Mouse (Mus musculus): ENCODE measurements at regions not wholly inside any gene's neighbourhood (a gene's known extent, or its start where the extent isn't known, plus 50 kb on each side); places are given as distances from the start of the nearest gene placed in this dataset.

DNA sequence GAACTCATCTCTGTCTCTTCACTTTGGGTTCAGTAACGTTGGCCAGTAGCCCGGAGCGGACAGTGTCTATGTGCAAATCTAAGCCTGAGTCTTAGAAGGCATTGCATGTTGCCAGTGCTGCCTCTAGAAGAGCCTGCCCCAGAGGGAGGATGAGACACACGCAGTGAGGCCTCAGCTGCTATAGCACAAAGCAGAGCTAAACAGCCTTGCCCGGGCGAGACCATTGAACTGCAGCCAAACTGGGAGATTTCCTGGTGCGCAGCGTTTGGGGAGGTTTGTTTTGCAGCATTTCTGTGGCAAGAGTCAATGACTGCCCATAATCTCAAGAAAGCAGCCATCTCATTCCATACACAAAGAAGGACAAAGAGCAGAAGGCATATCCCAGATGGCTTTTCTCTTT, 164.0 kb downstream of the 3100002H09Rik start:
- DNase-seq (ENCODE audit: low spot score in 2 of 2) = no peak

DNA sequence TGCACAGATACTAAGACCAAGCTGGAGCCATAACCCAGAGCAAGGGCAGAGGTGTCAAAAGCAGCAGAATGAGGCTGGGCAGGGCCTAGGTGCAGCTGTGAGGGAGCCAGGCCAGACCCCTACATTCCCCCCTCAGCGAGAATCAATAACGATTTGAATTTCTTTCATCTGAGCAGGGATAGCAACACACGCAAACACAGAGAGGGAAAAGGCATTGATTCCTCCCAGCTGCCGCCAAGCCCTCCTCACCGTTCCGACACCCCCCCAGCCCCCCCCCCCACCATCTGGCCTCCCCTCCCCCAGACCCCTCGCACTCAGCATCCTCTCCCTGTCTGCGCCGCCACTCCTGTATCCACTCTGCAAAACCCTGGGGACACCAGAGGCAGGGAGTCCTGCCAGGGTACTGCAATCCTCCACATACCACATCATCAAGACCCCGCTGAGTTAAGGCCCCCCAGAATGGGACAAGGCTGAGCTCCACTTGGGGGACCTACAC, 166.9 kb downstream of the 3100002H09Rik start:
- DNase-seq (ENCODE audit: low spot score in 2 of 2) = no peak

DNA sequence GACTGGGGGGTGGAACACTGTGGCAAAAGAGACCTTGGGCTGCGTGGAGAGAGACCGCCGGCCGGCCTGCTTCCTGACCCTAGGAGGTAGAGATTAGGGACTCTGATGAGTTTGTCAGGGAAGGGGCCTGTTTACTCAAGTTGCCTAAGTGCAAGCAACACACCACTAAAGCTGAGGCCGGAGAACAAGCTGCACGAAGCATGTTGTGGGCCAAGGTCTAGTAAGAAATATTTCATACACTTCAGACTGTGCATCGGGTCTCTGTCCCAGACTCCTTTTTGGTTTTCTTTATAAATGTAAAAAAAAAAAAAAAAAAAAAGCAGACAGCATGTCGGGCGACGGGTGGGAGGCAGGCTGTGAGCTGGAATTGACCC, 167.5 kb downstream of the 3100002H09Rik start:
- no peak for DNase-seq (ENCODE audit: low spot score in 2 of 2)

DNA sequence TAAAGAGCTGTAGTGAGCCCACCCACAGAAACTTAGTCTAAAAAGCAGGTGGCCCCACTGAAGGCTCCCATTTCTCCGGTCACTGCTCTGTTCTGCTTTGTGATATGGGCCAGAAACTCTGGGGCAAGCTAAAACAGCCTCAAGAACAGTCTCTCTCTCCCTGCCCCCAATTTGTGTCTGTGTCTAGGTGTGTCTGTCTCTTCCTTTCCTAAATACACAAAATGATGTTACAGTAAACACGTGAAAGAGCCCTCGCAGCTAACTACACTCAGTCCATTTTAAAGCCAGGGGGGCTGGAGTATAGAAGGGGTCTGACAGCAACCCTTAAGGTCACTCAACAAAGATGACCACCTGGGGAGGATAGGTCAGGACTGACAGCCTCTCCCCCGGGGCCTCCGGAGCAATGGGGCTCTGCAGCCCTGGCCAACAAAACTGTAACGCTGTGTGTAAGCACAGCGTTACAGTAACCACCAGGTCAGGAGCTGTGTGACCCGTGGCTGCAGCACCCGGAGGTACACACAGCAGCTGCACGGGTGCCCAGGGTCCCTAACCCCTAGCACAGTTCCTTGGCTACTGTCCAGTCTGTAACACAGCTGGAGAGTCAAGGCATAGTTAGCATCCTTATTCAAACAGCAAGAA, 168.0 kb downstream of the 3100002H09Rik start:
- no peak for DNase-seq (ENCODE audit: low spot score in 2 of 2)

DNA sequence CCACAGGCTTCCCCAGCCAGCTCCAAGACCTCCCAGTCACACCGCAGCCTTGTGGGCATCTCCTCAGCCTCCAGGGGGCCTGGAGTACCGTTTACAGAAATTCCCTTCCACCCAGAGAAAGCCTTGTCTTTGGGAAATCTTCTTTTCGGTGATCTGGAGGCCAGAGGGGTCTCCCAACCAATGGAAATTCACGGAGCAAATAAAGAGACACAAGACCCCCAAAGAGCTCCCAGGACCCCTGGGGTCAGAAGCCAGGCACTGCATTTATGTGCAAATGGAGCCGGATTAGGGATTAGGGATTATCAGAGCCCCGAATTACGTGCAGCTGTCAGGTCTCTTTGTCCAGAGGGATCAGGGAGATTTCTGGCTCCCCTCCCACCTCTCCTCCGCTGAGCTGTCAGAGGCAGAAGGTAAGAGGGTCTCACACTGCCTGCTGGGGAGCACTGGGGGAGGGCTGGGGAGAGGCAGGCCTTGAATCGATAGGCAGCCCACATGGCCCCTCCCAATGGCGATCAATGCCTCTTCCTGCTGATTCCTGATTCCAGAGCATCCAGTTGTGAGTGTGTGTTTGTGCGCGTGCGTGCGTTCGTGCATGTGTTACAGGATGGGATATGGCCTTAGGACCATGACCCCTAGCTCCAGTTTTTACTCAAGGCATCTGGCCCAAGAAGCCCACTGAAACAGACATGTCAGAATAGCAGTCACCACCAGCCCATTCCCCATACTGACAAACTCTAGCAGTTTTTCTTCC, 168.7 kb downstream of the 3100002H09Rik start:
- no peak for DNase-seq (ENCODE audit: low spot score in 2 of 2)

GRCm38 (mm10) chr4:124435040-124435434, 175.6 kb downstream of the 3100002H09Rik start:
- DNase-seq (ENCODE audit: low spot score in 2 of 2) = no peak

DNA sequence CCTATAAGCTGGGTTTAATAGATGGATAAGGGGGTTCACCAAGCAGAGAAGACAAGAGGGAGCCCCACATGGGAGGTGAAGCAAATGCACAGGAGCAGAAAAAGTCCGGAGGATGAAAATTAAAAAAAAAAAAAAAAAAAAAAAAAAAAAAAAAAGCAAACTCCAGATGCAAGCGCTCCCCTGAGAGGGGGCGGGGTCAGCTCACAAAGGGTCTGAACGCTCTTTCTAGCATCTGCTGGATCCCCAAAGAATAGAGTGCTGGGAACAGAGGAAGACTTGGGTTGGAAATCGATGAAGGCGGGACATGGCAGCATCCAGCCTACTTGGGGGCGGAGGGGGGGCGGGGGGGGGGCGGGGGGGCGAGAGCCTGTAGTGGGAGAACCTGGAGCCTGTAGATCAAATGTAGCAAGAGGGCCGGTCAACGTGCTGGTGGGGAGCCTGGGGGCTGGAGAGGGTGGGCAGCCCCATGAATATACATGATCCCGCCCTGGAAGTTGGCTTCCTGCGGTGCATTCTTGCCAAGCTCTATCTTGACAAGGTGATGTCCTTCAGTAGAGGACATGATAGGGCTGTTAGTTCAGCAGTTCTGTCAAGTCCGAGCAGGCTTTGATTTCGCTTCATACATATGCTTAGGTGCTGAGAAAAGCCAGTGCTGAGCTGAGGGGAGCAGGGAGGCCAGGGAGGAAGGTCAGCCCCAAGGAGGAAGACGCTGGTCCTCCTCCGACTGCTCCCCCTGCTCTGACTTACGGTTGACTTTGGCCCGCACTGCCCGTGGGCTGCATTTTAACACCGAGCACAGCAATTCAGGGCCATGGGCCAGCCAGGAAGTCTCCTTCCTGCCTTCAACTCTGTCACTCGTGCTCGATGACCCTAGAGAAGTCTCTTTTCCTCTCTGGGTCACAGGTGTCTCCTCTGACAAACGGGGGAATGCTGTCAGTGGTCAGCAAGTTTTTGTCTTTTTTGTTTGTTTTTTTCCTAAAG, 176.3 kb downstream of the 3100002H09Rik start:
- DNase-seq (ENCODE audit: low spot score in 2 of 2) = no peak

DNA sequence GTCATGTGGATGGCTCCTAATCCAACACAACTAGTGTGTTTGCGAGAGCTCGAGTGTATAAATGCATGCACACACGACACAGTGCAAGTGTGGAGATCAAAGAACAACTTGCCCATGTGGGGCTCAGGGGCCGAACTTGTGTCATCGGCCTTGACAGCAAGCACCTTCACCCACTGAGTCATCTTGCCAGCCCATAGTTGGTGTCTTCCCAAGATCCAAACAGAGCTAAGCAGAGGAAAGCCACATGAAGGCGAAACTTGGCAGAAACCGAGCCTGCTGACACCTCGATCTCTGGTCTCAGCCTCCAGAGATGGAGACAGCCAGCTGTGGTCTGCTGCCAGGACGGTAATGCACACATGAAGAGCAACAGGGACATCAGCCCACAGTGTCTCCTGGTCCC, 177.1 kb downstream of the 3100002H09Rik start:
- no peak for DNase-seq (ENCODE audit: low spot score in 2 of 2)

DNA sequence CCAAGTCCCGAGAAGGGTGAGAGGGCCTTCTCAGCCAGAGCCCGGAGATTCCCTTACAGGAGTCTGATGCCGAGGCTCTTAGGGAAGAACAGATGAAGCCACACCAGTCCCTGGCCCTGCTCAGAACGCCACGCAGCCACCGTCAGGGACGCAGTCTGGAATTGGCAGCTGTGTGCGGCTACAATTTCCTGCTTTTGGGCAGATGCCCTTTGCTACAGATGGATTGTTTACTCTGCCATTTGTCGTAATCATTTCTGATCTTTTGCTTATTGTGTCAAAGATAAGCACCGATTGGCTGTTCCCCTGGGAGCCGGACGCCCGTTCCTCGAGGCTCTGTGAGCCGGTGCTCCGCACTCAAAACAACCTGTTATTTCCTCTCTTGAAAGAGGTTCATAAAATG, 179.4 kb downstream of the 3100002H09Rik start:
- DNase-seq (ENCODE audit: low spot score in 2 of 2) = no peak

GRCm38 (mm10) chr4:124428844-124429243, 181.8 kb downstream of the 3100002H09Rik start:
- no peak for DNase-seq (ENCODE audit: low spot score in 2 of 2)

DNA sequence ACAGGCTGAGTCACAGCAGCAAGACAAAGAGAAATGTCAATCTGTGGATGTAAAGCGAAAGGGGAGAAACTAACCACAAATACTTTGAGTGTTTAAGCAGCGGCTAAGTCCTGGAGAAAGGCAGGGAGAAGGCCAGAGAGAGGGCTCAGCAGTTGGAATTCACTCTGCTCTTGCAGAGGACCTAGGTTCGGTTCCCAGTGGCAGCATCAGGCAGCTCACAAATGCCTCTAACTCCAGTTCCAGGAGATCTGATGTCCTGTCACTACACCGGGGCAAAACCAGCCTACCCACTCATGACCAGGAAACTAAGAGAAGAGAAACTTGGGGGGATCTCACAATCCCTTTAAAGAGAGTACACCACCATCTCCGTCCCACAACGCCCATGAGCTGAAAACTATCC, 188.2 kb downstream of the 3100002H09Rik start:
- DNase-seq (ENCODE audit: low spot score in 2 of 2) = no peak

- DNase-seq (ENCODE audit: low spot score in 2 of 2) = no peak
Measured at GRCm38 (mm10) chr4:124418431-124418830, 192.2 kb downstream of the 3100002H09Rik start.

- no peak for DNase-seq (ENCODE audit: low spot score in 2 of 2)
Measured at GRCm38 (mm10) chr4:124417176-124417575, 193.4 kb downstream of the 3100002H09Rik start.

DNA sequence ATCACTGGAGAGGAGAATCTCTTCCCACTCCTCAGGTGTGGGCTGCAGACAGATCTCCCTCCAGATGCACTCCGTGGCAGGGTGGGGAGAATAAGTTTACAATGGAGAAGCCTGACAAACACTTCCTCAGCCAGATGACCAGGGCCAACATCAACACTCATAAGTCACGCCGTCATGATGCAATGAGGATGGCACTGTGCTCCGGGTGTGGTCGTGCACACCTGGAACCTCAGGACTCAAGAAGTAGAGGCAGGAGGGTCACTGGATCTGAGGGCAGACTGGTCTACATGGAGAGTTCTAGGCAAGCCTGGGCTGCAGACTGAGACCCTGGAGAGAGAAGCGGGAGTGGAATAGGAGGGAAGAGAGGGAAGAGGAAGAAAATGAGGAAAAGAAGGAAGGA, 194.3 kb downstream of the 3100002H09Rik start:
- no peak for DNase-seq (ENCODE audit: low spot score in 2 of 2)

DNA sequence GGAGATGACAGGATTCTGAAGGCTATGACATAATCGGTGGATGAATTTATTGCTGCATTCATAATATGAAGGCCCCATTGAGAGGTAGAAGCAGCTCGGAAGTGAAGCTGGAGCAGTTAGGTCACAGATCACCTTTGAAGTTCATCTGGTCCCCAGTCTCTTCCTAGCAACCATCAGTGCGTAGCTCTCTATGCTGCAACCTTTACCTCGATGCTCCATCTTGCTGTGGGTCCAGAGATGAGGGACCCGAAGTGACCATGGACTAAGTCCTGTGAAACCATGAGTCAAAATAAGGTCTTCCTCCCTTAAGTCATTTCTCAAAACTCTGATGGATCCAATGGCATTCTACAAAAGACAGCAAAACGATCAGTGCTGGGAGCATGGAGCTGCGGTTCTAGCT, 196.2 kb downstream of the 3100002H09Rik start:
- no peak for DNase-seq (ENCODE audit: low spot score in 2 of 2)

GRCm38 (mm10) chr4:124409279-124409678, 201.3 kb downstream of the 3100002H09Rik start:
- DNase-seq (ENCODE audit: low spot score in 2 of 2) = no peak

DNA sequence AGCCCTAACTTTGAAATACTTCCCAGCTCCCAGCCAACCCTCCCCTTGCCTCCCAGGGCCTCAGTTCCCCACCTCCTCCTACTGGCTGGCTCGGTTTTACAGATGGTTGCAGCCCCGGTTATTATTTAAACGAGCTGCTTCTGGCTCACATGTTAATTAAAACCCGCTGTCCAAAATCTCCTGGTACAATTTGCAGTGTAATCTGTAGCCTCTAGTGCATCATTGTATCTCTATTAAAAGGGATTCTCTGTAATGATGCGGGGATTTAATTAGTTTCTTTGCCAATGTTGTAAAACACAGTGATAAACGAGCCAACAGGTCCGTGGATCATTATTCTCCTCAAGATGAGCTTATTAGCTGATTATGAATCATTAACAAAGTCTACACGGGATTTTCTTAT, 208.5 kb downstream of the 3100002H09Rik start:
- DNase-seq (ENCODE audit: low spot score in 2 of 2) = no peak

- DNase-seq (ENCODE audit: low spot score in 2 of 2) = peak; percentile 51 to 54
Measured at GRCm38 (mm10) chr4:124400741-124401140, 209.9 kb downstream of the 3100002H09Rik start.

DNA sequence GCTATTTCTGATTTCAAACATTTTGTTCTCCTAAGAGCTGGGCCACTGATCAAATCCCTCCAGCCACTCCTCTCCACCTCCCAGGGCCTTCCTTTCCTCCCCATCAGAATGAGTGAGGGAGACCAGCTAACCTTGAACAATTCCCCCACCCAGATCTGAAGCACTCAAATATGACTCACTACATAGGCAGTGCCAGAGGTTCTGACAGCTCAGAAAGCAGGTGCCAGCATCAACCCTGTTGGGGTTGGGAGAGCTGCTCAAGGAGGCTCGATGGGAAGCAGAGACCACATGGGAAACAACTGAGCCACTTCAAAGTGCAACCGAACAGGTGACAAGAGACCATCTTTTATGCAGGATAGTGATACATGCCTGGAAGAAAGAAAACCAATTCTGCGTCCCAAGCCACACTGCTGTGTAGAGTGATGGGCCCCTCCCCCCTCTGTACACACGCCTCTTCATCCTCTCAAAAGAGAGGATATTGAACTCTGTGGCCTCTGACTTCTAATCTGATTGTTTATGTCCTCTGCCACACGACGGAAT, 210.4 kb downstream of the 3100002H09Rik start:
- no peak for DNase-seq (ENCODE audit: low spot score in 2 of 2)

DNA sequence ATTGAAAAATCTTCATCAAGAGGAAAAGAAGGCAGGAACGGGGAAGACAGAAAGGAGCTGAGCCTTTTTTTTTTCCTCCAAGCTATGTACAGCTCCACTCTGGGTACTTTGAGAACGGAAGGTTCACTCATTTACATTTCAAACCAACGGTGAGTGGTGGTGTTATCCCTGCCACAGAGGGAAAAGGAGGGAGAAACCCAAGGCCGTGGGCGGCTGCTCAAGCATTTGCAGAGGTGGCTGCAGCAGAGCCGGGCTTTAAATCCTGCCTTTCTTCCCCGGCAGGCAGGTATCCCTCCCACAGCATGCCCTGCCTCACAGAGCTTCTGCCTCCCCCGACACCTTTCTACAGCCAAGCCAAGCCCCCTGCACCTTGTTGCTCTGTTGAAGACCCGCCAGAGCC, 212.2 kb downstream of the 3100002H09Rik start:
- DNase-seq (ENCODE audit: low spot score in 2 of 2) = peak in 1 of 2 experiments; percentile 46

- peak in 1 of 2 experiments; percentile 28 for DNase-seq (ENCODE audit: low spot score in 2 of 2)
Measured at GRCm38 (mm10) chr4:124396566-124397283, 213.9 kb downstream of the 3100002H09Rik start.
